Mouse (Mus musculus): ENCODE measurements around the gene Rgs16.
"Not testable (repeated sequence)": the region's sequence is repeated elsewhere in the genome, so short reads cannot be mapped to it uniquely, and the experiment has no call there.

Gene Rgs16

DNA sequence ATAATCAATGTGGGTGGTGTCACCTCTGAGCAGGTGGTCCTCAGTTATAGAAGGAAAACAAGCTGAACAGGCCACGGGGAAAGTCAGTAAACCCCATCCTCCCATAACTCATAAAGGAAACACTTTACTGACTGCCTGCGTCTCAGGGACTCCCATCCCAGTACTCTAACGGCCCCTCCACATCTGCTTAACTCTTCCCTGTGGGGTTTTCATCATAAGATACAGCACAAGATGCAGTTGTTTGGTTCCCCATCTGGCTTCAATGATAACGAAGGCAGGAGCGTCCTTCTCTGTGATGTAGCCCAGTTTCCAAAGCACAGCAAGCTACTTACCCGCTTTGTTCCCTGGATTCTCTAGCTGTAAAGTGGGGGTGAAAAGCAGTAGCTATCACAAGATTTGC is 9.9 kb downstream of the Rgs16 start:
- DNase-seq (ENCODE audit: low read depth, low spot score) = no peak

DNA sequence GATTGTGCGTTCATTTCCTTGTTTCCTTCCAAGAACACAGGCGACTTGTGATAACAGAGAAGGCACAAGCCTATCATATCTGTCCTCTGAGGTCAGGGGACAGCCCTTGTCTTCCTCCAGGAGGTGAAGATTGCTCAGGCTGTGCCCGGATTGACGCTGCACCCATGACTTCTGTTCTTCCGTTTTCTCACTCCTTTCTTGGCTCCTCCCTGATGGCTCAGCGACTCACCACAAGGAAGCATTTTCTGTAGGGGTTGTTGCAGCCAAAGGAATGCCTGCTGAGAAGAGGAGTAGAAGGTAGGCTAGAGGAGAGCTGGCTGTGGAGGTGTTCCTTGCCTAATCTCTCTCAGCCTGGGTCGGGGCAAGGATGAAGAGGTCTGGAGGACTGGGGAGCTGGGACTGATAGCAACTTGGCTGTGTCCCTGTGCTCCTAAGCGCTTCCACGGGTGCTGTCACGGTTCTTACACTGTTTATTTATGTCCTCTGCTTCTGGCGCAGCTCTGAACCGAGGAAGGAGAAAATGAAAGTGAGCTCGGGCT is 11.7 kb downstream of the Rgs16 start:
- DNase-seq (ENCODE audit: low read depth, low spot score) = peak; percentile 81

GRCm38 (mm10) chr1:153752521-153752920 is 12.4 kb downstream of the Rgs16 start:
- peak; percentile 29 for DNase-seq (ENCODE audit: low read depth, low spot score)

GRCm38 (mm10) chr1:153753725-153754464 is 13.7 kb downstream of the Rgs16 start:
- no peak for DNase-seq (ENCODE audit: low read depth, low spot score)

DNA sequence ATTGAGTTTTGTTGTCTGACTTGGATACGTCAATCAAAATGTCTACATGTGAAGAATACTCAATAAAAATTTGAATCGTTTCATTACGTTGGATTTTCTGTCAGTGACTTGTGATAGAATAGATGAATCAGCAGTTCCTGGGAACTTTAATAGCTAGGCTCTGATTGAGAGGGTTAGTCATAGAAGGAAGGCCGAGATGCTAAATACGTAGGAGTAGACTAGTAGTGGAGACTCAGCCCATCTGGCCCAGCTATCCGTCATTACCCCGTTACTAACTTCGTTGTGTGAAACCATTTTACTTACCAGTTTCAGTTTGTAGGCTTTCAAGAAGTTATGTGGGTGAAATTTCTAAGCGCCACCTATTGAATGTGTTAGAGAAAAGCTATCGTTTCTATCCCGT is 24.0 kb downstream of the Rgs16 start:
- no peak for DNase-seq (ENCODE audit: low read depth, low spot score)

DNA sequence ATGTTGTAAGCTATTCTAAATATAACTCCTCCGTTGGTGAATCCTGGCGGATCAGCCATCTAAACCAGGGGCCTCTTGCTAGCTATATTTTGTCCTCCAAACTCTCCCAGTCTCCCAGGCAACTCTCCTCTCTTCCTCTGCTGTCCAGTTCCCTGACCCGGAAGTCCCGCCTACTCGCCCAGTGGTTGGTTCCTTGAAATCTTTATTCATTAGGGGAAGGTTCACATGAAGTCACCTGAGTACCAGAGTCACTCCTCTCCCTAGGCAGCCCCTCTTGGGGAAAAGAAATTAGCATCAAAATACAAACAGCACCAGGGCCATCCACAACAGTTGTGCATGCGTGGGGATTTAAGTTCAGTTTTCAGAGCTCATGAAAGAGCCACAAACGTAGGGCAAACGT is 26.1 kb downstream of the Rgs16 start:
- DNase-seq (ENCODE audit: low read depth, low spot score) = no peak

GRCm38 (mm10) chr1:153767281-153767680 is 27.1 kb downstream of the Rgs16 start:
- DNase-seq (ENCODE audit: low read depth, low spot score) = no peak

GRCm38 (mm10) chr1:153768465-153768864 is 28.3 kb downstream of the Rgs16 start:
- no peak for DNase-seq (ENCODE audit: low read depth, low spot score)

- DNase-seq (ENCODE audit: low read depth, low spot score) = not testable (repeated sequence)
Measured at GRCm38 (mm10) chr1:153769571-153769970, 29.4 kb downstream of the Rgs16 start.

GRCm38 (mm10) chr1:153769998-153770775 is 30.0 kb downstream of the Rgs16 start:
- peak; percentile 17 for DNase-seq (ENCODE audit: low read depth, low spot score)

- no peak for DNase-seq (ENCODE audit: low read depth, low spot score)
Measured at GRCm38 (mm10) chr1:153770776-153771167, 30.6 kb downstream of the Rgs16 start.

DNA sequence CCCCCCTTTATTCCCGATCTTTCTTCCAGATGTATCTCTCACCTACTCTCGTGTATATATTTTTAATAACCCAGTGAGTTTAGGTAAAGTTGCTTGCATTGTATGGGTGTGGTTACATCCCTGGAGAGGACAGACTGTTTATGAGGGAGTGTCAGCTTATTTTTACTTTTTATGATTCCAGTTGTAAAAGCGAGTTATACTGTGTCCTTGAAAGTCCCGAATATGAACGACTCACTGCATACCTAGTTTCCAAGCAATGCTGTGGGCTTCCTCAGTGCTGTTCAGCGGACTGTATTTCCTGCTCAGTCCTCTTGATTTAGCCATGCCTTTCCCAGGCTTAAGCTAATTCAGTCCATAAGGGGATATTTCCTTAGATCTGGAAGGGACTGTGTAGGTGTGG is 35.0 kb downstream of the Rgs16 start:
- peak; percentile 16 for DNase-seq (ENCODE audit: low read depth, low spot score)

- no peak for DNase-seq (ENCODE audit: low read depth, low spot score)
Measured at GRCm38 (mm10) chr1:153776257-153776656, 36.1 kb downstream of the Rgs16 start.

- no peak for DNase-seq (ENCODE audit: low read depth, low spot score)
Measured at GRCm38 (mm10) chr1:153778205-153778604, 38.1 kb downstream of the Rgs16 start.

- DNase-seq (ENCODE audit: low read depth, low spot score) = no peak
Measured at GRCm38 (mm10) chr1:153783339-153783738, 43.2 kb downstream of the Rgs16 start.

- no peak for DNase-seq (ENCODE audit: low read depth, low spot score)
Measured at GRCm38 (mm10) chr1:153785608-153786007, 45.5 kb downstream of the Rgs16 start.

- no peak for DNase-seq (ENCODE audit: low read depth, low spot score)
Measured at GRCm38 (mm10) chr1:153790708-153791107, 50.6 kb downstream of the Rgs16 start.

DNA sequence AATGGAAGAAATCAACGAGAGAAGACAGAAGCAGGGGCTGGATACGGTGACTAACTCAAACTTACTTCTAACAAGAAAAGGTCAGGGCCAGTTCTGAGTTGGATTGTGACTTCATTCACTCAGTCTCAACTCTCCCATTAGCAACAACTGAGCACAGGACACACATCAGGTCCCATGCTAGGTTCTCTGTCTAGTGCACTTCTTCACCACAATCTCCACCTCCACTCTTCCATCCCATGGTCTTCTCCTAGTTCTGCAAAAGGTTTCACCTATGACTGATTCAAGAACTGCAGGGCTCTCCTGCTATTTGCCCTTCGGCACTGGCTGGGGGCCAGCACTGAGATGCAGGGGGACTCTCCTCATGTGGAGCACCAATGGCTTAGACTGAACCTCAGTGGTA is 54.1 kb downstream of the Rgs16 start:
- DNase-seq (ENCODE audit: low read depth, low spot score) = no peak
